Mouse (Mus musculus) myocyte (in vitro differentiated cells): ENCODE data around the gene Col8a1. TPM values are rescaled to one million over a fixed set of nuclear protein-coding genes. Genes with fewer than 3 reads are reported as not detected.

ENCODE experiments used
- H3K27me3 ChIP-seq: one replicate; pipeline ENCODE4 v1.6.1; 2011; ENCODE audit not compliant: control insufficient read depth, insufficient read depth, insufficient read length
- H3K36me3 ChIP-seq: one replicate; pipeline ENCODE4 v1.6.1; 2011; ENCODE audit not compliant: control insufficient read depth, insufficient read depth
- H3K4me2 ChIP-seq: one replicate; pipeline ENCODE4 v1.6.1; 2011; ENCODE audit warnings: low read depth, control low read depth
- H3K4me3 ChIP-seq: one replicate; pipeline ENCODE4 v1.5.1; 2011; ENCODE audit warnings: mild to moderate bottlenecking, control low read depth, moderate library complexity
- H3K79me2 ChIP-seq: one replicate; pipeline ENCODE4 v1.6.1; 2011; ENCODE audit not compliant: control insufficient read depth, insufficient read depth
- H3ac ChIP-seq: one replicate; pipeline ENCODE4 v1.6.1; 2011; ENCODE audit not compliant: control insufficient read depth, insufficient read length
- CEBPB ChIP-seq: IDR thresholded peaks from 2 replicates; pipeline ENCODE4 v1.6.1; 2011; ENCODE audit warnings: mild to moderate bottlenecking, moderate library complexity; ENCODE audit not compliant: poor library complexity, insufficient read depth, severe bottlenecking
- E2F4 ChIP-seq: IDR thresholded peaks from one replicate; pipeline ENCODE4 v1.6.1; 2011; ENCODE audit warnings: mild to moderate bottlenecking, control low read depth, moderate library complexity; ENCODE audit not compliant: insufficient read depth
- MAX ChIP-seq: IDR thresholded peaks from one replicate; pipeline ENCODE4 v1.6.1; 2011; ENCODE audit warnings: low read depth, mild to moderate bottlenecking, control low read depth
- MYOD1 ChIP-seq, 3 experiments: IDR thresholded peaks; one replicate each; pipeline ENCODE4 v1.6.1; 2011; ENCODE audit warnings: control low read depth in 2 of 3, low read depth in 2 of 3, mild to moderate bottlenecking in 2 of 3, moderate library complexity in 1 of 3; ENCODE audit not compliant: insufficient read length in 2 of 3, control insufficient read depth in 1 of 3
- MYOG ChIP-seq, 3 experiments: IDR thresholded peaks; one replicate each; pipeline ENCODE4 v1.6.1; 2011; ENCODE audit warnings: control low read depth in 2 of 3, low read depth in 2 of 3, mild to moderate bottlenecking in 2 of 3; ENCODE audit not compliant: insufficient read length in 2 of 3, control insufficient read depth in 1 of 3, insufficient read depth in 1 of 3
- POLR2A ChIP-seq: IDR thresholded peaks from one replicate; pipeline ENCODE4 v1.6.1; 2011; ENCODE audit warnings: low read depth, mild to moderate bottlenecking, control low read depth, moderate library complexity; ENCODE audit not compliant: insufficient read length
- POLR2AphosphoS2 ChIP-seq: IDR thresholded peaks from one replicate; pipeline ENCODE4 v1.6.1; 2011; ENCODE audit warnings: low read depth, control low read depth; ENCODE audit not compliant: insufficient read length
- REST ChIP-seq: IDR thresholded peaks from one replicate; pipeline ENCODE4 v1.6.1; 2011; ENCODE audit warnings: mild to moderate bottlenecking, control low read depth, moderate library complexity; ENCODE audit not compliant: insufficient read depth, insufficient read length
- SRF ChIP-seq: IDR thresholded peaks from one replicate; pipeline ENCODE4 v1.6.1; 2011; ENCODE audit warnings: low read depth; ENCODE audit not compliant: control insufficient read depth, insufficient read length
- TCF12 ChIP-seq: IDR thresholded peaks from one replicate; pipeline ENCODE4 v1.6.1; 2011; ENCODE audit warnings: mild to moderate bottlenecking, control low read depth; ENCODE audit not compliant: poor library complexity, insufficient read depth, severe bottlenecking
- TCF3 ChIP-seq: IDR thresholded peaks from one replicate; pipeline ENCODE4 v1.6.1; 2011; ENCODE audit warnings: low read depth, control low read depth; ENCODE audit not compliant: insufficient read length
- USF1 ChIP-seq: IDR thresholded peaks from one replicate; pipeline ENCODE4 v1.6.1; 2011; ENCODE audit warnings: low read depth, mild to moderate bottlenecking, control low read depth, moderate library complexity
- polyA plus RNA-seq: library from polyadenylated mRNA; unstranded; fragments of >200 nt; fragmentation: generic; extraction: Trizol; gene quantifications from one replicate; pipeline ENCODE4 v1.2.1, GENCODE M21; 2012; ENCODE audit warnings: missing spikeins

The Col8a1 gene
- polyA plus RNA-seq, 1 experiment = 5.3 TPM

DNA sequence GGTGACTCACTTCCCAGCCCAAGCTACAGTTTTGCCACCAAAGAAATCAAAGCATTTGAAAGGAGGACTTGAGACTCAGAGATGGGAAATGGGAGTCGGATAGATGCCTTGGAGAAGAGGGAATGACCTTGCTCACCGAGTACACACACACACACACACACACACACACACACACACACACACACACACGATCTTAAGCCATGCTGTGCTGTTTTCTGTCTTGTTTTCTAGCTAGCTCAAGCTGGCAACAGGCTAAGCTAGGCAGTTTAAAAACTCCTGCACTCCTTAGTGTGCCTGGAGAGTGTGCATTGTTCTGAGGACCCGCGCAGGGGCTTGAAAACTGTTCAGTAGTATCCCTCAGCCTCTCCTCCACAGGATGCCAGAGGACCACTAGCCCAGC, 1.2 kb upstream of the Col8a1 start:
- Histone ChIP-seq H3K36me3 (no peaks in the 10 kb centered on the region), H3K4me3 (peak overlapping the region; percentile 35), H3K4me2 (peak overlapping the region; percentile 94), H3K79me2 (peaks cover 5% of the 10 kb centered on the region), H3ac (no peak overlapping the region), H3K27me3 (no peaks in the 10 kb centered on the region)
- no peak for TF ChIP-seq E2F4
- TF ChIP-seq REST = no peak
- TF ChIP-seq POLR2AphosphoS2 = no peak
- TF ChIP-seq POLR2A = no peak
- TF ChIP-seq SRF = no peak
- no peak for TF ChIP-seq MAX
- no peak for TF ChIP-seq MYOD1 (IDR thresholded peaks at IDR 0.05; ENCODE audit: control insufficient read depth in 1 of 3, insufficient read length in 2 of 3, low read depth in 2 of 3)
- no peak for TF ChIP-seq TCF3

DNA sequence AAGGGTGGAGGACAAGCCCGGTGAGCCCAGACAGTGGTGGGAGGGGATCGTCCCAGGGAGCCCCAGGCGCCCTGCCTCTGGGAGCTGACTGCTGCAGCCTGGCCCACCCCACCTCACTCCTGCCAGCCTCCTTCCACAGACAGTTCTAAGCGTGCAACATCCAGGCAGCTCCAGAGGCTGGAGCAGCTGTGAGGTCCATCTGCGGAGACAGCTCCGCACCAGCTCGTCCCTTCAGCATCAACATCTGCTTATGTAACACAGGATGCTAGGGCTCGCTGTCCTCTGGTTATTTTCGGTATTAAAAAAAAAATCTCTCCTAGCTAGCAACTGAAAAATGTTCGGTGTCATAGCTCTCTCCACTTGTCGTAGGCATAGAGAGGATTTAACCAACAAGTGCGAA, 704 bp upstream of the Col8a1 start:
- peaks cover 5% of the 10 kb centered on the region for H3K79me2 ChIP-seq
- peak overlapping the region; percentile 35 for H3K4me3 ChIP-seq
- no peaks in the 10 kb centered on the region for H3K27me3 ChIP-seq
- TF ChIP-seq POLR2A (peak; percentile 20), E2F4 (no peak), MYOD1 (IDR thresholded peaks at IDR 0.05; ENCODE audit: control insufficient read depth in 1 of 3, insufficient read length in 2 of 3, low read depth in 2 of 3) (peak in 2 of 3 experiments; percentile 51 to 58)
- H3ac ChIP-seq = no peak overlapping the region
- H3K4me2 ChIP-seq = peak overlapping the region; percentile 94
- no peaks in the 10 kb centered on the region for H3K36me3 ChIP-seq

DNA sequence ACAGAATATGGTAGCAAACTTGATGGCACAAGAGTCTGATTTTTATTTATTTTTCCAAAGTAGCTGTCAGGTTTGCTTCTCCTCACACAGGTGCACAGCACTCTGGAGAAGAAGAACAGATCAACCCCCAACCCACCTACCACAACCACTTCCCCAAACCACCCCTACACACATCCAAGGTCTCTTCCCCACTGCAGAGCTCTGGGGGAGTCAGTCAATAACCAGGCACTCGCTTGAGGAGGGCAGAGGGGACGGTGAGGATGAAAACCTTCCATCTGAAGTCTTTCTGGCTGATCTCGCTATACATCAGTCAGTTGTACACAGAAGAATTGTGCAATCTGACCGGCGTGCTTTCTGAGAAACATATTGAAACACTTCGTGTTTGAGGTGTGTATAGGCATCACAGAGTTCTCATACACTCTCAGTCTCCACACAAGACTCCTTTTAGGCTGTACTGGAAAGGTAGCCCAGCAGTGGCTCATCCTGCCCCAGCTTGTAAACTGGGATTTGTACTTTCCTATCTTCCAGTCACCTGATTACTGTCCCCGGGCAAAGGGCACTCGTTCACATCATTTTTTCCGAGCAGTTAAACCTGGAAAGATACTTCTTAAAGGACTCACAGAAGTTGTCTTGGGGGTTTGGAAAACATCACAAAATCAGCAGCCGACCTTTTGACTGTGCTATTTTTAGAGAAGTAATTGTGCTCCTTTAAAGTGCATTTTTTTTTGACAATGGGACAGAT, 827 bp downstream of the Col8a1 start:
- H3K4me3 ChIP-seq = peak overlapping the region; percentile 35
- TF ChIP-seq E2F4 = no peak
- TF ChIP-seq CEBPB = peak; percentile 46; the same call in 1 of the 2 replicates
- no peak for TF ChIP-seq POLR2AphosphoS2
- no peak for TF ChIP-seq SRF
- no peak for TF ChIP-seq MYOG (IDR thresholded peaks at IDR 0.05; ENCODE audit: control insufficient read depth in 1 of 3, insufficient read depth in 1 of 3, insufficient read length in 2 of 3, low read depth in 2 of 3)
- no peak for TF ChIP-seq TCF12
- TF ChIP-seq MYOD1 (IDR thresholded peaks at IDR 0.05; ENCODE audit: control insufficient read depth in 1 of 3, insufficient read length in 2 of 3, low read depth in 2 of 3) = no peak
- no peaks in the 10 kb centered on the region for H3K36me3 ChIP-seq
- H3K4me2 ChIP-seq = peak overlapping the region; percentile 94
- H3K27me3 ChIP-seq = no peaks in the 10 kb centered on the region
- H3K79me2 ChIP-seq = peaks cover 5% of the 10 kb centered on the region
- no peak overlapping the region for H3ac ChIP-seq

DNA sequence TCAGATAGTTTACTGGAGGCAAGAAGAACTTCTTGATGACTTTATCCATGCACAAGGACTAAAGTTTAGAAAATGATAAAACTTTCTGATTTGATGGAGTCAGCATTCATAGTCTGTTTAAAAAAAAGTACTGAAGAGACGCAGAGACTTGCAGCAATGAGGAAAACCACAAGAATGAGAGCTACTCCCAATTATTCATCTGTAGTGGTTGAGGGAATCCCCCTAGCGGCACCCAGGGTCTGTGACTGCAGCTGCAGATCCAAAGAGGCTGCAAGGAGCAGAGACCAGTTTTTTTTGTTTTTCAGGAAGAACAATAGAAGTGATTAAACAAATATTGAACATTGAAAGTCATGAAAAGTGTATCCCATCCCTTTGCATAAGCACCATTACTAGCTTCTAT, 4.0 kb downstream of the Col8a1 start:
- H3K79me2 ChIP-seq = peaks cover 5% of the 10 kb centered on the region
- H3K4me3 ChIP-seq = no peak overlapping the region
- TF ChIP-seq REST (no peak), MAX (no peak), POLR2A (no peak), POLR2AphosphoS2 (no peak), SRF (no peak), CEBPB (0 out of 2 replicates have a peak, but pooled peaks have one; percentile 24), MYOD1 (IDR thresholded peaks at IDR 0.05; ENCODE audit: control insufficient read depth in 1 of 3, insufficient read length in 2 of 3, low read depth in 2 of 3) (no peak), USF1 (no peak)
- no peak overlapping the region for H3ac ChIP-seq
- H3K27me3 ChIP-seq = no peaks in the 10 kb centered on the region
- no peaks in the 10 kb centered on the region for H3K36me3 ChIP-seq
- H3K4me2 ChIP-seq = peak overlapping the region; percentile 69

DNA sequence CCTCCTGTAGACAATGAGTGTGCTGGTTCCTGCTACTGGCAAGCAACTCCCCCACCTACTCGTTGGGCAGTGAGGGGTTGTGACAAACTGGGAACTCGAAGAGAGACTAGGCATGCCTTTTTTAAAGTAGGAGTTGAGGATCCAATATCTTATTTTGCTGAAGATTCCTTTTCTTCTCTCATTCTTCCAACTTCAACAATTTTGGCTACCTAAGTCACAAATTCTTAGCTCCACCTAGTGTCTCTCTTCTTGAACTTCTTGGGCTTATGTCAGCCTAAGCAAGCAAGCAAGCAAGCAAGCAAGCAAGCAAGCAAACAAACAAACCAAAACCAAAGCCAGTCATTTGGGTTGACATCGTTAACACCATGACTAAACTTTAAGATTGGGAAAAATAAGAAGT, 6.4 kb downstream of the Col8a1 start:
- no peak for TF ChIP-seq POLR2A
- no peak for TF ChIP-seq MYOD1 (IDR thresholded peaks at IDR 0.05; ENCODE audit: control insufficient read depth in 1 of 3, insufficient read length in 2 of 3, low read depth in 2 of 3)
- no peak for TF ChIP-seq TCF12
- no peak for TF ChIP-seq CEBPB
- no peak for TF ChIP-seq E2F4
- no peak for TF ChIP-seq POLR2AphosphoS2
- TF ChIP-seq REST = no peak
- no peak for TF ChIP-seq MYOG (IDR thresholded peaks at IDR 0.05; ENCODE audit: control insufficient read depth in 1 of 3, insufficient read depth in 1 of 3, insufficient read length in 2 of 3, low read depth in 2 of 3)
- TF ChIP-seq MAX = no peak
- no peak for TF ChIP-seq TCF3
- no peak for TF ChIP-seq SRF
- no peak for TF ChIP-seq USF1
- peak overlapping the region; percentile 44 for H3K4me2 ChIP-seq
- no peaks in the 10 kb centered on the region for H3K27me3 ChIP-seq
- H3ac ChIP-seq = no peak overlapping the region
- H3K79me2 ChIP-seq = no peaks in the 10 kb centered on the region
- no peaks in the 10 kb centered on the region for H3K36me3 ChIP-seq
- no peak overlapping the region for H3K4me3 ChIP-seq
